Mouse (Mus musculus): ENCODE data around the gene Rpl9-ps1. TPM values are rescaled to one million over a fixed set of nuclear protein-coding genes. Genes with fewer than 3 reads are reported as not detected.
A peak's percentile ranks its signal among the peaks of the same experiment; 100 is the strongest.

Gene Rpl9-ps1
- polyA plus RNA-seq, 1 experiment from 2014 or later = not detected

DNA sequence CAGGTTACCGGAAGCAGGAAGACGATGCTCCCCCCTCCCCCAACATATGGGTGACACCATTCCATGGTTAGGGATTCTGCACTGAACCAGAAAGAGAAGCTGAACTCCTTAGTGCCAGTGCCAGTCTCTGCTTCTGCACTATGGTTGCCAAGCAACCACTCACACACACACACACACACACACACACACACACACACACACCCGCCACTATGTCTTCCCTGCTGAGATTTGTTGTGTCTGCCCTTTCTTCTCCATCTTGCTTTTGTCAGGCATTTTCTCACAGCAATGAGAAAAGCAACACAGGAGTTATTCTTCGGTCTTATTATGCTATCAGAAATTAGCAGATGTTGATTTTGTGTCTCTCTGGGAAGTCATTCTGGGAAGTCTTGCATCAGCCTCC lies 11.0 kb downstream of the Rpl9-ps1 start:
- Histone ChIP-seq H3K27me3 (ENCODE audit: control insufficient read depth, insufficient read depth, low read length) (no peaks in the 10 kb centered on the region), H3K27ac (ENCODE audit: low read depth, low read length) (no peak overlapping the region), H3K36me3 (ENCODE audit: control insufficient read depth, insufficient read depth, low read length) (no peaks in the 10 kb centered on the region), H3K4me1 (replicated peaks; ENCODE audit: control insufficient read depth, insufficient read depth, low read length) (no peaks in the 10 kb centered on the region), H3K4me3 (ENCODE audit: low read depth, low read length) (no peak overlapping the region), H3K9me3 (ENCODE audit: control insufficient read depth, low read length) (no peaks in the 10 kb centered on the region), H3K9ac (ENCODE audit: low read length) (no peak overlapping the region), H3K4me2 (ENCODE audit: low read depth, low read length, severe bottlenecking) (no peak overlapping the region)
- ATAC-seq (replicated peaks; ENCODE audit: low FRiP score) = no peak; the same call in 1 of the 2 replicates
- DNase-seq (ENCODE audit: low spot score) = peak; percentile 53
- 64% methylated on average over 4 of the region's 4 CpGs for WGBS

DNA sequence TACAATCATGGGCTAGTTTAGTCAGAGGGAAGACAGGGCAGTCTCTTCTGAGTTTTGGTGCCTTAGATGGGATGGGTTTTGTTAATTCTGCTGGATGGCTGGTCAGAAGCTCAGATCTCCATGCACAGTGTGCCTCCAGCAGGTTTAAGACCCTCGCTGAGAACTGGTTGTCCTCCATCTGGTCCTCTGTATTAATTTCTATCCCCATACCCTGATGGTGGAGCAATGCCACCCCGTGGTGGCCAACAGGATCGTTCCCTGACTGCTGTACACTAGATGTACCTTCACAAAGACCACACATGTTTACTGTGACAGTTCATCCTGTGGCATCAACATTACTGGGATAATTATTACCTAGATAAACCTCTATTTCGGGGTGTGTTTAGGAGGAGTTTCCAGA lies 12.7 kb downstream of the Rpl9-ps1 start:
- 75% methylated on average over 4 of the region's 4 CpGs for WGBS
- Histone ChIP-seq H3K27ac (ENCODE audit: low read depth, low read length) (no peak overlapping the region), H3K4me3 (ENCODE audit: low read depth, low read length) (no peak overlapping the region), H3K9me3 (ENCODE audit: control insufficient read depth, low read length) (no peaks in the 10 kb centered on the region), H3K36me3 (ENCODE audit: control insufficient read depth, insufficient read depth, low read length) (no peaks in the 10 kb centered on the region), H3K9ac (ENCODE audit: low read length) (no peak overlapping the region), H3K4me1 (replicated peaks; ENCODE audit: control insufficient read depth, insufficient read depth, low read length) (no peaks in the 10 kb centered on the region), H3K27me3 (ENCODE audit: control insufficient read depth, insufficient read depth, low read length) (no peaks in the 10 kb centered on the region), H3K4me2 (ENCODE audit: low read depth, low read length, severe bottlenecking) (no peak overlapping the region)
- no peak for ATAC-seq (replicated peaks; ENCODE audit: low FRiP score)
- no peak for DNase-seq (ENCODE audit: low spot score)

DNA sequence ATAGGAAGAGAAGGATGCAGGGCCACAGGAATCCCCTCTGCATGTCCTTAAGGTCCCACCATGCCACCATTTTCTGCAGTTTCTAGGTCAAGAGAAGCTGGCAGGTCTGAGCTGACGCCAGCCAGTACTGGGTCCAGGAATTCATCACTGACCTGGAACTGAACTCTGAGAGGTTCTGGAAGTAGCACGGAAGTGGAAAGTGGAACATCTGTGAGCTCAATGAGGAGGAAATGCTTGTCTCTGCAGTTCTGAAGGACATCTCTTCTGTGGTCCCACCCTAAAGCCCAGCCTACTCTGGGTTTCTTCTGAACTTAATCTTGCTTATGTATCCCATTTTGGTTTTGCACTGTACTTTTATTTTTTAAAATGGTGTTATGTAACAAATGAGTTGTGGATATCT lies 14.4 kb downstream of the Rpl9-ps1 start:
- 88% methylated on average over 2 of the region's 2 CpGs for WGBS
- Histone ChIP-seq H3K9me3 (ENCODE audit: control insufficient read depth, low read length) (no peaks in the 10 kb centered on the region), H3K9ac (ENCODE audit: low read length) (no peak overlapping the region), H3K27ac (ENCODE audit: low read depth, low read length) (no peak overlapping the region), H3K4me1 (replicated peaks; ENCODE audit: control insufficient read depth, insufficient read depth, low read length) (no peaks in the 10 kb centered on the region), H3K4me2 (ENCODE audit: low read depth, low read length, severe bottlenecking) (no peak overlapping the region), H3K36me3 (ENCODE audit: control insufficient read depth, insufficient read depth, low read length) (no peaks in the 10 kb centered on the region), H3K27me3 (ENCODE audit: control insufficient read depth, insufficient read depth, low read length) (no peaks in the 10 kb centered on the region), H3K4me3 (ENCODE audit: low read depth, low read length) (no peak overlapping the region)
- ATAC-seq (replicated peaks; ENCODE audit: low FRiP score) (no peak), DNase-seq (ENCODE audit: low spot score) (no peak)

DNA sequence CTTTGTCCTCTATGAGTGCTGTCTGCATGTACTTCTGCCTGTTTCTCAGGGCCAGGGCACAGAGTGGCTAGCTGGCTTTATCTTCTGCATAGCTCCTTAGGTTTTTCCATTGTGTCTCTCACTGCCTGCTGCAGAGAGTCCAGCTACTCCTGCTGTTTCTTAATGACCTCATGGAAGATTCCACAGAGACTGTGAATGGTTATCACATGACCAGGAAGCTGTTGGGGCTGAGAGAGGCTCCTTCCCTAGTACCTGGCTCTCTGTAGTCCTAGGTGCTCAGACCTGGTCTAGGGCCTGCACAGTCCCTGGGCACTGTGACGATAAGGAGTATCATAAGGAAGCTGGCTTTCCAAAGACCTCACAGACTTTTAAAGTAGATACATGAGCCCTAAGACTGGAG lies 14.8 kb downstream of the Rpl9-ps1 start:
- Histone ChIP-seq H3K36me3 (ENCODE audit: control insufficient read depth, insufficient read depth, low read length) (no peaks in the 10 kb centered on the region), H3K9me3 (ENCODE audit: control insufficient read depth, low read length) (no peaks in the 10 kb centered on the region), H3K4me1 (replicated peaks; ENCODE audit: control insufficient read depth, insufficient read depth, low read length) (no peaks in the 10 kb centered on the region), H3K4me2 (ENCODE audit: low read depth, low read length, severe bottlenecking) (no peak overlapping the region), H3K9ac (ENCODE audit: low read length) (no peak overlapping the region), H3K27me3 (ENCODE audit: control insufficient read depth, insufficient read depth, low read length) (no peaks in the 10 kb centered on the region), H3K27ac (ENCODE audit: low read depth, low read length) (no peak overlapping the region), H3K4me3 (ENCODE audit: low read depth, low read length) (no peak overlapping the region)
- WGBS = 94% methylated on average over 1 of the region's 1 CpGs
- no peak for ATAC-seq (replicated peaks; ENCODE audit: low FRiP score)
- DNase-seq (ENCODE audit: low spot score) = no peak

DNA sequence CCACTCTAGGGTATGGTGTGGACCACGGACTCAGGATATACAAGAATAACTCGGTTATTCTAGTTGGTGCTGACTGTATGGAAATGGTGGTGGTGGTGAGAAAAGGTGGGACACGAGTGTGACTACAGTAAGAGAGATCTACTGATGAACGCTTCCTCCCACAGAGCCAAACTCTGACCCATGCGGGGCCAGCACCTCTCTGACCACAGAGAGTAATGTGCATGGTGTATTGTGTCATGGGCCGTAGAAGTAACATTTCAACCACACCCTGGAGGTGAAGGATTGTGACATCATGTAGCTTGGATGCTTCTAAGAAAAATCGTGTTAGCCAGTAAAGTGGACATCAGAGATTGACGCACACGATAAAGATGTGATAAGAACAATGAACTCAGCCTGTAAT lies 16.6 kb downstream of the Rpl9-ps1 start:
- H3K4me1 ChIP-seq (replicated peaks; ENCODE audit: control insufficient read depth, insufficient read depth, low read length) = no peaks in the 10 kb centered on the region
- H3K4me2 ChIP-seq (ENCODE audit: low read depth, low read length, severe bottlenecking) = no peak overlapping the region
- DNase-seq (ENCODE audit: low spot score) (no peak), ATAC-seq (replicated peaks; ENCODE audit: low FRiP score) (no peak)
- H3K4me3 ChIP-seq (ENCODE audit: low read depth, low read length) = no peak overlapping the region
- no peak overlapping the region for H3K27ac ChIP-seq (ENCODE audit: low read depth, low read length)
- no peaks in the 10 kb centered on the region for H3K27me3 ChIP-seq (ENCODE audit: control insufficient read depth, insufficient read depth, low read length)
- no peak overlapping the region for H3K9ac ChIP-seq (ENCODE audit: low read length)
- no peaks in the 10 kb centered on the region for H3K36me3 ChIP-seq (ENCODE audit: control insufficient read depth, insufficient read depth, low read length)
- H3K9me3 ChIP-seq (ENCODE audit: control insufficient read depth, low read length) = no peaks in the 10 kb centered on the region
- 87% methylated on average over 9 of the region's 9 CpGs for WGBS

DNA sequence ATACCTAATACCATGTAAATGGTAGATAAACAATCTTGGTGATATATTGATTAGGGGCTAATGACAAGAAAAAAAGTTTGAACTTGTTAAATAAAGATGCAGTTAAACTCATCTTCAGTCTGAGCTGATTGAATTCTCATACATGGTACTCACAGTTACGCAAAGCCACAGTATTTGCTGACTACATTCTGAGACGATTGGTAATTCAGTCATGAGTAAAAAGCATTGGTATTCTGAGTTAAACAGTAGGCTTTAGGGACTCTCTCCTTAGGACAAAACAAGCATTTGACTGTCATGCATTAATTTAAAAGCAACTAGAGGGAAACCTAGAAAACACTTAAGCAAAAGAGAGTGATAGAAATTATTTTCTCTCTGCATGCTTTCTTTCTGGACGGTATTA lies 21.8 kb downstream of the Rpl9-ps1 start:
- Histone ChIP-seq H3K9me3 (ENCODE audit: control insufficient read depth, low read length) (no peaks in the 10 kb centered on the region), H3K4me2 (ENCODE audit: low read depth, low read length, severe bottlenecking) (no peak overlapping the region), H3K27me3 (ENCODE audit: control insufficient read depth, insufficient read depth, low read length) (no peaks in the 10 kb centered on the region), H3K27ac (ENCODE audit: low read depth, low read length) (no peak overlapping the region), H3K4me1 (replicated peaks; ENCODE audit: control insufficient read depth, insufficient read depth, low read length) (no peaks in the 10 kb centered on the region), H3K36me3 (ENCODE audit: control insufficient read depth, insufficient read depth, low read length) (no peaks in the 10 kb centered on the region), H3K4me3 (ENCODE audit: low read depth, low read length) (no peak overlapping the region), H3K9ac (ENCODE audit: low read length) (no peak overlapping the region)
- DNase-seq (ENCODE audit: low spot score) = no peak
- ATAC-seq (replicated peaks; ENCODE audit: low FRiP score) = no peak
- 85% methylated on average over 3 of the region's 3 CpGs for WGBS

DNA sequence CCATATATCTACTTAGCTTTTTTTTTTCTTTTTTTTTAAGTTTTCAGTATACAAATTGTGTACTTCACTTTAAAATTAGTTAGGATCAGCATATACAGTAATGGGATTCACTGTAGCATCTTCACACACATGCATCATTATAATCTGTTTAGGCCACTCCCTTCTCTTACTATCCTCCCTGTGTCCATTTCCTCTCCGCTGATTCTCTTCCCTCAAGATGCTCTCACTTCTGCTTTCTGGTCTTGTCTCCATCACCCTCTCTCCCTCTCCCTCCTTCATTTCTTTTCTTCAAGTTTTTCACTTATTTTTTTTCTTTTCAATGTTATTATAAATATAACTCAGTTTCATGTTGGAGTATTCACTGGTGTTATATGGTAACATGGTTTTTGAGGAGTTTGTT lies 26.4 kb downstream of the Rpl9-ps1 start:
- Histone ChIP-seq H3K27me3 (ENCODE audit: control insufficient read depth, insufficient read depth, low read length) (no peaks in the 10 kb centered on the region), H3K9me3 (ENCODE audit: control insufficient read depth, low read length) (no peaks in the 10 kb centered on the region), H3K4me2 (ENCODE audit: low read depth, low read length, severe bottlenecking) (no peak overlapping the region), H3K4me3 (ENCODE audit: low read depth, low read length) (no peak overlapping the region), H3K27ac (ENCODE audit: low read depth, low read length) (no peak overlapping the region), H3K36me3 (ENCODE audit: control insufficient read depth, insufficient read depth, low read length) (no peaks in the 10 kb centered on the region), H3K9ac (ENCODE audit: low read length) (no peak overlapping the region), H3K4me1 (replicated peaks; ENCODE audit: control insufficient read depth, insufficient read depth, low read length) (no peaks in the 10 kb centered on the region)
- ATAC-seq (replicated peaks; ENCODE audit: low FRiP score) (no peak), DNase-seq (ENCODE audit: low spot score) (no peak)
- 96% methylated on average over 1 of the region's 1 CpGs for WGBS

DNA sequence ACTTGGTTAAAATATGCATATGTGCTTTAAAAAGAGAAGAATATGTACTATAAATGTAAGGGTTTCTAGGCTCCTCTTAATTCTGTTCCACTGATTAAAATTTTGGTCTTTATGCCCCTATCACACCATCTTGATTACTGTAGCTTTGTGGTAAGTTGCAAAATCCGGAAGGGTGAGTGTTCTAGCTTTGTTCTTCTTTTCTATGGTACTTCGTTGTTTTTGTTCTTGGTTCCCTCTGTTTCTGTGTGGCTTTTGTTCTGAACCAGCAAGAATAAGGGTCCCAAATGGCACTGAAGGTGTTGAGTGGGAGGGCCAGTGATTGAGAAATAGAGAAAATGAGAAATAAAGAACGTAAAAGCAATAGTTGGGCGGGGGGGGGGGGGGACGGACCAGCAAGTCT lies 27.2 kb downstream of the Rpl9-ps1 start:
- DNase-seq (ENCODE audit: low spot score) (no peak), ATAC-seq (replicated peaks; ENCODE audit: low FRiP score) (no peak)
- Histone ChIP-seq H3K4me1 (replicated peaks; ENCODE audit: control insufficient read depth, insufficient read depth, low read length) (no peaks in the 10 kb centered on the region), H3K4me2 (ENCODE audit: low read depth, low read length, severe bottlenecking) (no peak overlapping the region), H3K36me3 (ENCODE audit: control insufficient read depth, insufficient read depth, low read length) (no peaks in the 10 kb centered on the region), H3K27ac (ENCODE audit: low read depth, low read length) (no peak overlapping the region), H3K9ac (ENCODE audit: low read length) (no peak overlapping the region), H3K27me3 (ENCODE audit: control insufficient read depth, insufficient read depth, low read length) (no peaks in the 10 kb centered on the region), H3K9me3 (ENCODE audit: control insufficient read depth, low read length) (no peaks in the 10 kb centered on the region), H3K4me3 (ENCODE audit: low read depth, low read length) (no peak overlapping the region)
- 64% methylated on average over 4 of the region's 5 CpGs for WGBS

DNA sequence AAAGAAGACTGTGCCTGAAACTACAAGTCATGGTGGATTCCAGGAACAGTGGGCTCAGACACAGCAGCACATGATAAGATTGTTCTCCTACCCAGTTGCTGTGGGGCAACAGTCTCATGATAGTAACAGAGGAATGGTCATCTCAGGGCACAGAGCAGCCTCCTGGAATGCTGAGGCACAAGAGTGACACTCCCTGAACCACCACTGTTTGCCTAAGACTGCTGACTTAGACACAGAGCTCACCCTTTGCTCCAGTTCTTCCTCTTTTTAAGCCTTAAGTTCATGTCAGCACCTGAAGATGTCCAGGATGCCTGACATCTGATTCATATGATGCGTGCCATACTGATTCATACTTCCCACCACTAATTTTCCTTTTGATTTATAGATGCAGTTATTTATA lies 28.8 kb downstream of the Rpl9-ps1 start:
- H3K4me1 ChIP-seq (replicated peaks; ENCODE audit: control insufficient read depth, insufficient read depth, low read length) = no peaks in the 10 kb centered on the region
- ATAC-seq (replicated peaks; ENCODE audit: low FRiP score) = no peak
- no peaks in the 10 kb centered on the region for H3K27me3 ChIP-seq (ENCODE audit: control insufficient read depth, insufficient read depth, low read length)
- H3K27ac ChIP-seq (ENCODE audit: low read depth, low read length) = no peak overlapping the region
- no peaks in the 10 kb centered on the region for H3K36me3 ChIP-seq (ENCODE audit: control insufficient read depth, insufficient read depth, low read length)
- DNase-seq (ENCODE audit: low spot score) = no peak
- no peak overlapping the region for H3K9ac ChIP-seq (ENCODE audit: low read length)
- H3K9me3 ChIP-seq (ENCODE audit: control insufficient read depth, low read length) = no peaks in the 10 kb centered on the region
- WGBS = 94% methylated on average over 1 of the region's 1 CpGs
- H3K4me3 ChIP-seq (ENCODE audit: low read depth, low read length) = no peak overlapping the region
- H3K4me2 ChIP-seq (ENCODE audit: low read depth, low read length, severe bottlenecking) = no peak overlapping the region
